9 mouse cellular contexts compared by ENCODE assay signal in the genomic region with DNA sequence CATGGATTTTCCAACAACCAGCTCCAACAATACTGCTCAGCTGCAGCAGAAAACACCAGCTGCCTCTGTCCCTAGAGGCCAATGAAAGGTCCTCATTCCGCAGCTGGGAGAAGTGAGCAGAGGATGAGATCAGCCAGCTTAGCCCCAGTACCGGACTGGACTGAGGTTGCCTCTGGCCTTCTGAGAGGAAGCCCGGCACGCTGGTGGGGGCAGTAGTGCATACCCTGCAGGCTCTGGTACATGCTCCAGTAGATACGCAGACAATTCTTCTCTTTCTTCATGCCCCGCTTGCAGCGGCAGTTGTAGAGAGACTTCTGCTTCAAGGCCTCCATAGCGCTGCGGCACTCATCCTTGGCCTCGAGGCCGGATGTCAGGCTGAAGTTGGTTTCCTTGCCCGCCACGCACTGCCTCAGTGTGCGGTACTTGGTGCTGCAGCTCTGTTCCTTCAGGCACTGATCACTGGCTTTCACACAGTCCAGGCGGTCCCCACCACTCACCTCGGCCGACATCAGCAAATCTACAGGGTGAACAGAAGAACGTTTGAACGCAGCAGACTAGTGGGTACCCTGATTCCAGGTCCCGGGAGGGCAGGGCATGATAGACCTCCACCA. TPM values are rescaled to one million over a fixed set of nuclear protein-coding genes. Genes with fewer than 3 reads are reported as not detected.
A peak's percentile ranks its signal among the peaks of the same experiment; 100 is the strongest.
DNase-seq lines count a peak whose midpoint lies in the region; ATAC-seq and TF ChIP-seq lines count a peak whose summit lies in the region.
"Had no signal": no experiment of that assay in that cellular context is flagged by ENCODE, and none has a peak within 500 bp of the region (broad histone marks: within the 10 kb centered on the region; RNA-seq: fewer than 3 reads in every experiment).

No protein-coding gene starts in this region.

- peaks cover 22% of the 10 kb centered on the region for H3K4me1 ChIP-seq in forebrain, embryonic 14.5 days (ENCODE audit: control insufficient read depth, insufficient read depth, low read length)
- H3K4me1 ChIP-seq in limb, embryonic 14.5 days (ENCODE audit: control insufficient read depth, insufficient read depth, low read length): peaks cover 44% of the 10 kb centered on the region
- peaks cover 77% of the 10 kb centered on the region for H3K4me1 ChIP-seq in neural tube, embryonic 15.5 days

- H3K9ac ChIP-seq in forebrain, embryonic 14.5 days (ENCODE audit: low read length): peak overlapping the region; percentile 51; the same call in 1 of the 2 replicates
- H3K9ac ChIP-seq in limb, embryonic 14.5 days (ENCODE audit: low read depth, low read length, severe bottlenecking): peak overlapping the region; percentile 51
- H3K9ac ChIP-seq in neural tube, embryonic 15.5 days (replicated peaks): peak overlapping the region; percentile 65

- H3K9me3 ChIP-seq in forebrain, embryonic 14.5 days (replicated peaks; ENCODE audit: control insufficient read depth, low read length): no peaks in the 10 kb centered on the region
- no peaks in the 10 kb centered on the region for H3K9me3 ChIP-seq in limb, embryonic 14.5 days (ENCODE audit: control insufficient read depth, low read length)
- no peaks in the 10 kb centered on the region for H3K9me3 ChIP-seq in neural tube, embryonic 15.5 days (replicated peaks)

- intact Hi-C loops in heart, postnatal 36 days (cut with DNase I): no loop called here

- no peak for TF ChIP-seq POLR2A in limb, embryonic 14.5 days (IDR thresholded peaks at IDR 0.05; ENCODE audit: borderline replicate concordance, extremely low read depth, insufficient read depth, insufficient read length)

- no peak for ATAC-seq in forebrain, embryonic 14.5 days
- peak; percentile 25; the same call in 1 of the 2 replicates for ATAC-seq in limb, embryonic 14.5 days (ENCODE audit: low FRiP score, low read depth)
- no peak for ATAC-seq in neural tube, embryonic 15.5 days (ENCODE audit: low FRiP score)

- no peaks in the 10 kb centered on the region for H3K36me3 ChIP-seq in forebrain, embryonic 14.5 days (ENCODE audit: control insufficient read depth, insufficient read depth, low read length)
- H3K36me3 ChIP-seq in limb, embryonic 14.5 days (ENCODE audit: control insufficient read depth, insufficient read depth, low read length): no peaks in the 10 kb centered on the region
- H3K36me3 ChIP-seq in neural tube, embryonic 15.5 days: no peaks in the 10 kb centered on the region

- H3K27me3 ChIP-seq in forebrain, embryonic 14.5 days (replicated peaks; ENCODE audit: control insufficient read depth, insufficient read depth, low read length): peaks cover 21% of the 10 kb centered on the region
- H3K27me3 ChIP-seq in limb, embryonic 14.5 days (ENCODE audit: control insufficient read depth, insufficient read depth, low read length): peaks cover 46% of the 10 kb centered on the region
- no peaks in the 10 kb centered on the region for H3K27me3 ChIP-seq in neural tube, embryonic 15.5 days (replicated peaks)

- 6% methylated on average over 20 of the region's 20 CpGs for WGBS in forebrain, embryonic 14.5 days
- 5% methylated on average over 20 of the region's 20 CpGs for WGBS in limb, embryonic 14.5 days
- 5% methylated on average over 20 of the region's 20 CpGs for WGBS in neural tube, embryonic 15.5 days

- peak; percentile 8 for DNase-seq in lung, postnatal 10 days
- no peak for DNase-seq in lung, adult 18-20 months
- DNase-seq in forebrain, embryonic 14.5 days (ENCODE audit: low spot score): no peak
- peak; percentile 6 to 30 for DNase-seq in heart, postnatal 36 days
- peak; percentile 40 for DNase-seq in limb, embryonic 14.5 days (ENCODE audit: low spot score)
- no peak for DNase-seq in frontal cortex, postnatal 36 days (ENCODE audit: low spot score in 2 of 2)
- DNase-seq in left cerebral cortex, adult 11 months (ENCODE audit: low spot score): no peak

- H3K4me2 ChIP-seq in forebrain, embryonic 14.5 days (ENCODE audit: low read length): peak overlapping the region; percentile 96
- peak overlapping the region; percentile 98 for H3K4me2 ChIP-seq in limb, embryonic 14.5 days (replicated peaks; ENCODE audit: low read depth, low read length, severe bottlenecking)
- peak overlapping the region; percentile 82 for H3K4me2 ChIP-seq in neural tube, embryonic 15.5 days

- no peak overlapping the region for H3K27ac ChIP-seq in forebrain, embryonic 14.5 days (ENCODE audit: low read depth, low read length)
- no peak overlapping the region for H3K27ac ChIP-seq in limb, embryonic 14.5 days (replicated peaks; ENCODE audit: low read depth, low read length)
- H3K27ac ChIP-seq in neural tube, embryonic 15.5 days (replicated peaks): peak overlapping the region; percentile 82

- peak overlapping the region; percentile 45 for H3K4me3 ChIP-seq in forebrain, embryonic 14.5 days (ENCODE audit: low read depth, low read length)
- peak overlapping the region; percentile 53 for H3K4me3 ChIP-seq in limb, embryonic 14.5 days (replicated peaks; ENCODE audit: low read length)
- H3K4me3 ChIP-seq in neural tube, embryonic 15.5 days (replicated peaks): peak overlapping the region; percentile 53

RNA-seq across cellular contexts. Expression of gene Gfra1, which starts 2.7 kb away (rescaled TPM):
- polyA plus RNA-seq in forebrain, embryonic 14.5 days (2014; fragmentation: Nextera tagmentation; extraction: Ambion mirVana): 11.6 and 13.1 TPM in 2 replicates
- total RNA-seq in heart, postnatal 36 days (2021): 1 to 10 TPM; 3.6 to 4.7 TPM
- polyA plus RNA-seq in limb, embryonic 14.5 days (2012; rRNA removed): 19.5 and 20.3 TPM in 2 replicates
- 18.5 and 19.9 TPM in 2 replicates for polyA plus RNA-seq in limb, embryonic 14.5 days (2014; fragmentation: Nextera tagmentation; extraction: Ambion mirVana)
- polyA plus RNA-seq in neural tube, embryonic 15.5 days (2015; fragmentation: Nextera tagmentation; extraction: Ambion mirVana): 65.1 and 70.0 TPM in 2 replicates

RNA-seq across cellular contexts. Expression of gene Ccdc172, which starts 58.7 kb away (rescaled TPM):
- not detected in 2 replicates for polyA plus RNA-seq in forebrain, embryonic 14.5 days (2014; fragmentation: Nextera tagmentation; extraction: Ambion mirVana)
- total RNA-seq in heart, postnatal 36 days (2021): not detected
- polyA plus RNA-seq in limb, embryonic 14.5 days (2012; rRNA removed): not detected in 2 replicates
- polyA plus RNA-seq in limb, embryonic 14.5 days (2014; fragmentation: Nextera tagmentation; extraction: Ambion mirVana): not detected in 2 replicates
- not detected in 2 replicates for polyA plus RNA-seq in neural tube, embryonic 15.5 days (2015; fragmentation: Nextera tagmentation; extraction: Ambion mirVana)
- total RNA-seq: left cerebral cortex, adult 8-10 months had no signal

Comparison
In these comparisons a context has a peak if more than half of its experiments do, and no peak if none do; other contexts are left out.
1. DNase-seq: peak in lung, postnatal 10 days (single experiment), heart, postnatal 36 days (2 of 2) and limb, embryonic 14.5 days (single experiment); none in lung, adult 18-20 months (0 of 2), forebrain, embryonic 14.5 days (single experiment), frontal cortex, postnatal 36 days (0 of 2) and left cerebral cortex, adult 11 months (single experiment).
2. Peak in every context shown above with its lines, with median percentiles within 50 percentile points of each other: H3K4me2 ChIP-seq, H3K4me3 ChIP-seq and H3K9ac ChIP-seq.